Mouse (Mus musculus) frontal cortex, postnatal 36 days (tissue): ENCODE results near the gene Slf2.
A peak's percentile ranks its signal among the peaks of the same experiment; 100 is the strongest.

Experiments used
- DNase-seq, 2 experiments: peaks; one replicate each; pipeline ENCODE4 v3.0.0; 2022; ENCODE audit warnings: low spot score in 2 of 2

Gene Slf2

DNA sequence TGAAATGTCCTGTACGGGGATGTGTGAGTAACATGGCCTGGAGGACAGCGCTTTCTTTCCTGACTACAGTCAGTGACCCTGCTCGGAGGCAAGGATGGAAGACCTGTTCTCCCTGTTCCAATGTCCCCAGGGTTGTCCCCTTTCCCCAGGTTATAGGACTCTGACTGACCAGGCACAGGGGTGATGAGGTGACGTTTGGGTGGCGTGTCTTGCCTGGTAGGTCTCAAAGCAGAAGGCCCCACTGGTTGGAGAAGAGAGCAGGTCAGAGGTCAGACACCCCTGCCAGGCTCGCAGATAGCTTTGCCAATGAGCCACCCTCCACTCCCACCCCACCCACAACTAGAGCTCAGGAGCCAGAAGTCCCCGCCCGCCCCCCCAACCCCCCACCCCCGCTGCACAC is 98.6 kb downstream of the Slf2 start:
- no peak for DNase-seq

DNA sequence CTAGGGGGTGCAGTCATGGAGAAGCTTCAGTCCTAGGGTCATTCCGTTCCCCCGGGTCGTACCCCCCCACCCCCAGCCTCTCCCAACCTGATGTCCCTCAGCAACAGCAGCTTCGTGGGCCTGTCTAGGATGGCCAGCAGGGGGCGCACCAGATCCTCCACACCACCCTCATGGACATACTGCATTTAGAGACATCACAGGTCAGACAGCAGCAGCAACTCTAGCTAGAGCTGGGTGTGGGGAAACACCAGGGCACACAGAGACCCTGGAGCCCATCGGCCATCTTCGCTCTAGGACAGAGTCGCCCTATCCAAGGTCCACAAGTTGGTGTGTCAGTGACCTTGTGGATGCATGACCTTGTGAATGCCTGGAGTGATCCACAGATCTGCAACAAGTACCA is 99.2 kb downstream of the Slf2 start:
- DNase-seq: peak; percentile 59

DNA sequence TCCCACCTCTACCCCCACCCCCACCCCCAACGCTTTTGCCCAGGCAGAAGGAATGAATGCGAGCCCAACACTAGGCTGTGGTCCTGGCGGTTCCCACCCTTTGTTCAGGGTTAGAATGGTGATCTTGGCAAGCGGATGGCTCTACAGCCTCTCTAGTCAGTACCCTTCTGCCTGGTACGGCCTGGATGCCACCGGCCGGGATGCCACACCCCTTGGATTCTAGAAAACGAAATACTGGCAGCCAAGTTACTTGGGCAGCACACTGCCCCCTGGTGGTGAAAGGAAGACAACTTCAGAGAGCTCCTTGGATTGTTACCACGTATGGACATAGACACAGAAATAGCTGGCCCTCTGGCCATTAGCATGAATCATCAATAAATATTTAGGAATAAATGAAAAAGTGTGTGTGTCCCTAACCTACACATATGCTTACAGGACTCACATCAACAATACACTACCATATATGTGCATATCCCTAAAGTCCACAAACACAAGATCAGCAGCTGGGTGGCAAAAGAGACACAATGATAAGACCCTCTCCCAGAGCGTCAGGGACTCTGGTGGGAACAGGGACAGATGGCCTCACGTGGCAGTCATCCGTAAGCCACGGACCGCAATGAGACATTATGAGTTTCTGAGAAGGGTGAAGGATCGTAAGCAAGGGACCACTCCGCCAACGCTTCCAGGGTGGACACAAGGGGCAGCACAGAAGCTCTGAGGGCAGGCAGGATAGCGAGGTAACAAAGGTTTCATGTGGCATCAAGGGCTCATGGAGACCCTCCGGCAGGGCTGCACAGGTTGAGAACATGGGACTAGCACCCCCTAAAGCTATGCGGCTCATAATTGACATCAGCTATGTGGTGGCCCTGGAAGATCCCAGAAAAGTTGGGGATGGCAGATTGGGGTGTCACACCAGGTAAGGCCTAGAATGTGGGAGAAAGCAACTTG is 100.1 kb downstream of the Slf2 start:
- DNase-seq: peak; percentile 68 to 85

DNA sequence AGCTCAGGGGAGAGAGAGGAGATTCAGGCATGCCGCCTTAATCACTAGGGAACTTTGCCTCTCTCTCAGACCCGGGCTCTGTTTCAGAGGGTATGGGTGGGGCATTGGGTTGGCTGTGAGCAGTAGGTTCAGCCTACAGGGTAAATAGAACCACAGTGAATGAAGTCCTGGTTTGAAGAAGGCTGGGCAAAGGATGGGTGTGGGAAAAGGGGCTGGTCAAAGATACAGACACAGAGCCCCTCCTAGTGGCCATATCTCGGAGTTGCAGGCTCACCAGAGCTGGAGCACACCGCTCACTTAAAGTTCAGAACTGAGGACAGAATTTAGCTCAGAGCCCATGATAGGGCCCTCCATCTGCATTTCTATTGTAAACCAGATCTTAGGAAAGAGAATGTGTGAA is 100.8 kb downstream of the Slf2 start:
- peak; percentile 64 to 81 for DNase-seq
